Mouse (Mus musculus): ENCODE results near the gene Klf12.

- no peak for TF ChIP-seq CTCF (IDR thresholded peaks at IDR 0.05; ENCODE audit: low read depth)
- TF ChIP-seq EP300 (IDR thresholded peaks at IDR 0.05; ENCODE audit: low read depth), result no peak
These were observed 204.9 kb downstream of the Klf12 start for GRCm38 (mm10) chr14:100079620-100080019.
